Mouse (Mus musculus): ENCODE data around the gene Prg3. TPM values are rescaled to one million over a fixed set of nuclear protein-coding genes. Genes with fewer than 3 reads are reported as not detected.
A peak's percentile ranks its signal among the peaks of the same experiment; 100 is the strongest.

The Prg3 gene
- polyA plus RNA-seq, 1 experiment from 2014 or later, result 0.28 TPM

DNA sequence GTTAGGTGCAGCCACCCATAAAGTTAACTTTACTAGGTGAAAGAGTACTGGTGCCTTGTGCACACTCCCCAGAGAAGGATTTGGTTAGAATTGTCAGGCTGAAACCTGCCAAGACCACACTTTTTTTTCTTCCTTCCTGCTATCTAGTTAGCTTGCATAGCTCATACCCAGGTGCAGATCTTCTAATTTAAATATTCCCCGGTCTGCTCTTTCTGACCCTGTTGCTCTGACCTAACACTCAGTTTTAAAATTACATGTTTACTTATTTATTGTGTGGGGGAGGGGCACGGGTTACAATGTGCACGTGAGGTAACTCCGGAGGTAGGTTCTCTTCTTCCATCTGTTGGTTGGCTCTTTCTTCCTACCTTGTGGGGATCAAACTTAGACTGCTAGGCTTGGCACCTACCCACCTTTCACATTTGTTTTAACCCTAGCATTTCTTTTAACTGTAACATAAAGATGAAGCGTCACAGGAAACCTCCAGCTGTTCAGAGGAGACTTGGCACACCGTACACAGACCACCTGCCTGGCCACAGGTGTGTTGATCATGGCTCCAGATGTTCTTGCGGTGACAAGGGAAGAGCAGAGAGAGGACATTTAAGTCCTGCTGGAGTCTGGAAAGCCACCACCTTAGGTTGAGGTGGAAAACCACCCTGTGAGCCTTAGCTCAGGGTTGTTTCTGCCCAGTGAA lies 23.8 kb upstream of the Prg3 start:
- H3K27me3 ChIP-seq (ENCODE audit: control insufficient read depth, insufficient read depth, low read length), result no peaks in the 10 kb centered on the region
- H3K4me3 ChIP-seq (replicated peaks; ENCODE audit: low read length), result no peak overlapping the region
- H3K36me3 ChIP-seq (ENCODE audit: control insufficient read depth, insufficient read depth, low read length), result no peaks in the 10 kb centered on the region
- no peak overlapping the region for H3K4me2 ChIP-seq (ENCODE audit: low read depth, low read length)
- WGBS, result 84% methylated on average over 7 of the region's 7 CpGs
- no peak for ATAC-seq (ENCODE audit: insufficient read depth, low FRiP score)
- no peak overlapping the region for H3K27ac ChIP-seq (ENCODE audit: low read length)
- no peaks in the 10 kb centered on the region for H3K9me3 ChIP-seq (replicated peaks; ENCODE audit: control insufficient read depth, low read length)
- no peak overlapping the region for H3K9ac ChIP-seq (ENCODE audit: low read length)
- no peaks in the 10 kb centered on the region for H3K4me1 ChIP-seq (ENCODE audit: control insufficient read depth, insufficient read depth, low read length)

DNA sequence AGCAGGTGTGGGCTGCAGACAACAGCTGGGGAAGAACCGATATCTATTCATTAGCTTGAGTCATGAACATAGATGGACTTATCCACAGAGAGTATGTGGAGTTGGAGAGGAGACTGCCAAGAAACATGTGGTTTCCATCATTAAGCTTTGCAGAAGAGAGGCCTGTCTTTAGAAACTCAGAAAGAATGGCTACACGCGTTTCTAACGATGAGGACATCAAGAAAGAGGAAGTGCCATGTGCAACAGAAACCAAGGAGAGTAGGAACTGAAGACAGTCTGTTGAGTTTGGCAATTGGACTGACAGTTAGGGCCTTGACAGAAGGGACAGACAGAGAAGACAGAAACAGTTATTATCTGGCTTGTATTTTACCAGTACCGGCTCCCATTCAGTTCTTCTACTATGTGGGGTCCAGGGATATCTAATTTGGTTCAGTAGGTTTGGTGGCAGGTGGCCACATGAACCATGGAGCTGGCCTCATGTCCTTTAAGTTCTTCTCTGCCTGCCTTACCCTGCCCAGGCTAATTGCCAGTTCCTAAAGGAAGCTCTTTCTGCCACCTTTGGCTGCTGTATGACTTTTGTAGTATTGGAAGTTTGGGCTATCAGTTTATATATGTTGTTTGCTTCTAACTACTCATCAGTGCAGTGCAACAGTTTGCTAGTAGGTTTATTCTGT lies 20.6 kb upstream of the Prg3 start:
- Histone ChIP-seq H3K27ac (ENCODE audit: low read length) (no peak overlapping the region), H3K36me3 (ENCODE audit: control insufficient read depth, insufficient read depth, low read length) (no peaks in the 10 kb centered on the region), H3K9me3 (replicated peaks; ENCODE audit: control insufficient read depth, low read length) (no peaks in the 10 kb centered on the region), H3K9ac (ENCODE audit: low read length) (no peak overlapping the region), H3K27me3 (ENCODE audit: control insufficient read depth, insufficient read depth, low read length) (no peaks in the 10 kb centered on the region), H3K4me1 (ENCODE audit: control insufficient read depth, insufficient read depth, low read length) (no peaks in the 10 kb centered on the region), H3K4me2 (ENCODE audit: low read depth, low read length) (no peak overlapping the region), H3K4me3 (replicated peaks; ENCODE audit: low read length) (no peak overlapping the region)
- ATAC-seq (ENCODE audit: insufficient read depth, low FRiP score), result no peak
- 70% methylated on average over 5 of the region's 5 CpGs for WGBS

DNA sequence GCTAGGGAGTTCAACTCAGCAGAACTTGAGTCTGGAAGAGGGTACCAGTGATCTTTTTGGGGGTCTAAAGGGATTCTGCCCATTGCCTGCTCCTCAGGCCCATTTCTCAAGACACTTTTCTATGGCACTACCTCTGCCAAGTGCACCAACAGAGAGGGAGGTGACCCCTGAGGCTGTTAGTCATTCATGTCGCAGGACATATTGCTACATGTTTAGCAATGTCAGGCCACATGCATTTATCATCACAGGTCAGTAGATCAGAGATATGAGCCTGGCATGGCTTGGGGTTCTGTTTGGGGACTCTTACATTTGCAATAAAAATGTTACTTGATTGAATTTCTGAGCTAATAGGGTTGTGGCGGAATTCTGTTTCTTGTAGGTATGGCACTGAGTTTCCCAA lies 12.4 kb upstream of the Prg3 start:
- H3K36me3 ChIP-seq (ENCODE audit: control insufficient read depth, insufficient read depth, low read length), result no peaks in the 10 kb centered on the region
- no peaks in the 10 kb centered on the region for H3K27me3 ChIP-seq (ENCODE audit: control insufficient read depth, insufficient read depth, low read length)
- no peak overlapping the region for H3K4me3 ChIP-seq (replicated peaks; ENCODE audit: low read length)
- WGBS, result 89% methylated on average over 2 of the region's 2 CpGs
- no peak overlapping the region for H3K4me2 ChIP-seq (ENCODE audit: low read depth, low read length)
- H3K9me3 ChIP-seq (replicated peaks; ENCODE audit: control insufficient read depth, low read length), result no peaks in the 10 kb centered on the region
- no peak for ATAC-seq (ENCODE audit: insufficient read depth, low FRiP score)
- H3K27ac ChIP-seq (ENCODE audit: low read length), result no peak overlapping the region
- no peaks in the 10 kb centered on the region for H3K4me1 ChIP-seq (ENCODE audit: control insufficient read depth, insufficient read depth, low read length)
- H3K9ac ChIP-seq (ENCODE audit: low read length), result no peak overlapping the region

DNA sequence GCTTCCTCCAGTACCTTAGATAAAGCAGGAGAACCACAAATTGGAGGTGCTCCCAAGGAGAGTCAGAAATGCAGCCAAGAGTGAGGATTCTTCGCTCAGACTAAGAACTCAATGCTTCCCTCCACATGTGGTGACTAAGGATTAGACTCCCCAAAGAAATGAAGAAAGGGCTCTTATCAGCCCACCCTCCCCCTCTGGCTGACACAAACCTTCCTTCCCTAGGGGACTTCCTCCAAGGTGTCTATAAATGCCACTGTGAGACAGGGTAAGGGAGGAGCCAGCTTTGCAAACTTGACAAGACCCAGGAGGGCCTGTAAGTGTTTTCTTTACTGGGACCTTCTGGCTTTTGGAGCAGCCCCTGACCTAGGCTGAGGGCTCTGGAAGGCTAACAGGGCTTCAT lies 7.8 kb upstream of the Prg3 start, which contains the start of gene Prg2:
Gene Prg2 (plus strand): TSS at position 274 of the 400 bp plus-strand sequence.
- Histone ChIP-seq H3K27me3 (ENCODE audit: control insufficient read depth, insufficient read depth, low read length) (no peaks in the 10 kb centered on the region), H3K4me2 (ENCODE audit: low read depth, low read length) (no peak within 1 kb of the TSS), H3K9me3 (replicated peaks; ENCODE audit: control insufficient read depth, low read length) (no peaks in the 10 kb centered on the region), H3K27ac (ENCODE audit: low read length) (no peak within 1 kb of the TSS), H3K36me3 (ENCODE audit: control insufficient read depth, insufficient read depth, low read length) (no peaks in the 10 kb centered on the region), H3K4me3 (replicated peaks; ENCODE audit: low read length) (no peak within 1 kb of the TSS), H3K4me1 (ENCODE audit: control insufficient read depth, insufficient read depth, low read length) (no peaks in the 10 kb centered on the region), H3K9ac (ENCODE audit: low read length) (no peak within 1 kb of the TSS)
- ATAC-seq (ENCODE audit: insufficient read depth, low FRiP score), result no peak
- WGBS, result 56% methylated on average over 1 of the region's 1 CpGs

DNA sequence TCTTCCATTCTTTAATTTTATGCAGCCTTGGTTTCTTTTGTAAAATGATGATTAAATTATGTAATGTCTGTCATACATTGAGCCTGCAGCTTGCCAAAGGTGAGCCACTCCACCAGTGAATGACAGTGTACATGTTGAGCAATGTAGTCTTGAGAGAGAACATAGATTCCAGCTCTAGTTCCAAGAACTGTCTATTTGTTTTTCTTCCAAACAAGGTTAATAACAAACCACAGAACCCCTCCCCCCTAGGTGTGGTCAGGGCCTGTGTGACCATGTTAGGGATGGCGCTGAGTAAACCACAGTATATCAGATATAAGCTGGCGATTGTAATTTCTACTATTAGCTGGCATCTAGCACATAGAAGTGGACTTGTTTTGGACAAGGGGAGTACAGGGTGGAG lies 8.4 kb downstream of the Prg3 start:
- ATAC-seq (ENCODE audit: insufficient read depth, low FRiP score), result no peak
- WGBS, result 70% methylated on average over 2 of the region's 2 CpGs
- Histone ChIP-seq H3K27me3 (ENCODE audit: control insufficient read depth, insufficient read depth, low read length) (no peaks in the 10 kb centered on the region), H3K9me3 (replicated peaks; ENCODE audit: control insufficient read depth, low read length) (no peaks in the 10 kb centered on the region), H3K36me3 (ENCODE audit: control insufficient read depth, insufficient read depth, low read length) (no peaks in the 10 kb centered on the region), H3K4me3 (replicated peaks; ENCODE audit: low read length) (no peak overlapping the region), H3K27ac (ENCODE audit: low read length) (no peak overlapping the region), H3K9ac (ENCODE audit: low read length) (no peak overlapping the region), H3K4me2 (ENCODE audit: low read depth, low read length) (no peak overlapping the region), H3K4me1 (ENCODE audit: control insufficient read depth, insufficient read depth, low read length) (no peaks in the 10 kb centered on the region)

DNA sequence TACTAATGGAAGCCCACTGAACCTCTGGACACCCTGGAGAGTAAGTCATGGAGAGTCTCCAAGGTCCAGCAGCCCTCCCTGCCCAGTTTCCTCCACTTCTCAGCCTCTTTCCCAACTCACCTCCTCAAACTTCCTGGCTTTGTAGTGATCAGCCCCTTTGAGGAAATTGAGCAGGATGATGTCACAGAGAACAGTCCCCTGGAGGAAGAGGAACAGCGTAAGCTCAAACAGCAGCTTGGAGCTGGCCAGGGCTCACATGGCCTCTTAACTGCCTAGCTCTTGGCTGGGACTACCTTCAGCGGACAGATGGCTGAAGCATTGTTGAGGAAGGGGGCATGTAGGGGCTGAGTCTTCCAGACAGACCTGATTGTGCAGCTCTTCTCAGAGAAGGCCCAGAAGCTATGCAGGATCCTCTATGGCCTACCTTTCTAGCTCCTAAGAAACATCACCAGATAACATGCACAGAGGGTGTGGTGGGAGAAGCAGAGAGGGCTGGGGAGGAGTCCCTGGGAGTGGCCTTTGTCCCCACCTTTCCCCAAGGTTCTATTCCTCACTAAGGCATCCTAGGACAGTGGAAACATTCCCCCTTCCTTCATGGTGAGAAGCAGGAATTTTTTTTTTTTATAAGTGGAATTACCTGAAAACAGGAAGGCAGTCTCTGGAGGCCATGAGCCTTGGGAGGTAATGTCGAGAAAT lies 11.6 kb downstream of the Prg3 start:
- H3K4me1 ChIP-seq (ENCODE audit: control insufficient read depth, insufficient read depth, low read length), result no peaks in the 10 kb centered on the region
- no peak for ATAC-seq (ENCODE audit: insufficient read depth, low FRiP score)
- no peaks in the 10 kb centered on the region for H3K27me3 ChIP-seq (ENCODE audit: control insufficient read depth, insufficient read depth, low read length)
- no peak overlapping the region for H3K4me2 ChIP-seq (ENCODE audit: low read depth, low read length)
- H3K27ac ChIP-seq (ENCODE audit: low read length), result peak overlapping the region; percentile 28; the same call in 1 of the 2 replicates
- H3K36me3 ChIP-seq (ENCODE audit: control insufficient read depth, insufficient read depth, low read length), result no peaks in the 10 kb centered on the region
- no peak overlapping the region for H3K9ac ChIP-seq (ENCODE audit: low read length)
- no peak overlapping the region for H3K4me3 ChIP-seq (replicated peaks; ENCODE audit: low read length)
- H3K9me3 ChIP-seq (replicated peaks; ENCODE audit: control insufficient read depth, low read length), result no peaks in the 10 kb centered on the region
- 71% methylated on average over 3 of the region's 3 CpGs for WGBS

DNA sequence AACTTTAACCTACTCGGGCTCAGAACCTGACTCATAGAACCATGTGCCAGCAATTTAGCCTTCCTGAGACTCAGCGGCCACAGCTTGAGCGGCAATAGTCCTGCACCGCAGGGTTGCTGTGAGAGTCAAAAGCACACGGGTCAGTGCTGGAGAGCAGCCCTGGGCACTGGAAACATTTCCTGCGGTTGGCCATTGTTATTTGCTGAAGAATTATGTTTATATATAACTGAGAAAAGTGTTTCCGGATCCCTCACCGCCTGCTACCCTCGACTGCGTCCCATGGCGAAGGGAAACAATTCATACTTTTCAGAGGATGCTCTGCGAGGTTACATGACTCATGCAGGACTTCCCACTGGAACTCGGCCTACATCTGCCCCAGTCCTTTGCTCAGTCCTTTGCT lies 13.5 kb downstream of the Prg3 start:
- H3K27ac ChIP-seq (ENCODE audit: low read length), result no peak overlapping the region
- peak; percentile 38; the same call in 1 of the 2 replicates for ATAC-seq (ENCODE audit: insufficient read depth, low FRiP score)
- no peak overlapping the region for H3K9ac ChIP-seq (ENCODE audit: low read length)

DNA sequence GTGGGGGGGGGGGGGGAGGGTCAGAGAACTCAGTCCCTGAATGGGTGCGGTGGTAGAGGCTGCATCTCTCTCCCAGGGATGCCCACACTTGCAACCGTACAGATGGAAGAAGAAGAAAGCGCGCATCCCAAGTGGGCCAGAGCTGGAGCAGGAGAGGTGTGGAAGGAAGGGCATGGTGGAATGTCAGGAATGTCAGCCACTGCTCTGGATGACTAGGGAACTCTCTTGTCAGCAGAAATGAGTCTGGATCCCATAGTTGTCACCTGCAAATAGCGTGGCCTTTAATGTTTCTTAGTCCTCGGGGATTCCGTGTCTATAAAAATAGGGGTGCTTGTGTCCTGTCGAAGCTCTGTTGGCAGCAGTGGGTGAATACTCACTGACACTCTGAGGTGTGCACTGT lies 14.6 kb downstream of the Prg3 start:
- H3K36me3 ChIP-seq (ENCODE audit: control insufficient read depth, insufficient read depth, low read length), result no peaks in the 10 kb centered on the region
- H3K4me2 ChIP-seq (ENCODE audit: low read depth, low read length), result no peak overlapping the region
- H3K4me1 ChIP-seq (ENCODE audit: control insufficient read depth, insufficient read depth, low read length), result no peaks in the 10 kb centered on the region
- H3K27ac ChIP-seq (ENCODE audit: low read length), result no peak overlapping the region
- no peak for ATAC-seq (ENCODE audit: insufficient read depth, low FRiP score)
- no peaks in the 10 kb centered on the region for H3K9me3 ChIP-seq (replicated peaks; ENCODE audit: control insufficient read depth, low read length)
- WGBS, result 65% methylated on average over 8 of the region's 8 CpGs
- H3K27me3 ChIP-seq (ENCODE audit: control insufficient read depth, insufficient read depth, low read length), result no peaks in the 10 kb centered on the region
- H3K4me3 ChIP-seq (replicated peaks; ENCODE audit: low read length), result no peak overlapping the region
- H3K9ac ChIP-seq (ENCODE audit: low read length), result no peak overlapping the region

More for the DNA sequence above, 13.5 kb downstream of the Prg3 start:
- Histone ChIP-seq H3K4me2 (ENCODE audit: low read depth, low read length) (no peak overlapping the region), H3K27me3 (ENCODE audit: control insufficient read depth, insufficient read depth, low read length) (no peaks in the 10 kb centered on the region), H3K4me1 (ENCODE audit: control insufficient read depth, insufficient read depth, low read length) (no peaks in the 10 kb centered on the region), H3K9me3 (replicated peaks; ENCODE audit: control insufficient read depth, low read length) (no peaks in the 10 kb centered on the region), H3K36me3 (ENCODE audit: control insufficient read depth, insufficient read depth, low read length) (no peaks in the 10 kb centered on the region), H3K4me3 (replicated peaks; ENCODE audit: low read length) (no peak overlapping the region)
- 74% methylated on average over 13 of the region's 13 CpGs for WGBS

DNA sequence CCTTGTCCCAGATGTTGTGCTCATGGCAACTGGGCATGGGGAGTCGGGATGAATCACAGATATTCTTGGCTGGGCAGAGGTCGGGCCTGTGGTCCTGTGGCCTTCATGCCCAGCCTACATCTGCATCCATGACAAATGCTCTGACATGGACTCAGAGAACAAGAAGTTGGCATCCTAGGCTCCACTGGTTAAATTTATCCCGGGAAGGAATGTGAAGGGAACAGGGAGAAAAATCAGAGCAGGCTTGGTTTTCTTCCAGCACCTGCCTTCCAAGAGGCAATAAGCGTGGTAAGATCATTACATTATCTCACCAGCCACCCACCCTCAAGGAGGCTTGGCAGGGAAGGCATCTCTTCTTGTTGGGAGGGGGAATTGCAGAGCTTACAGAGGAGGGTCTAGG lies 16.3 kb downstream of the Prg3 start:
- no peaks in the 10 kb centered on the region for H3K36me3 ChIP-seq (ENCODE audit: control insufficient read depth, insufficient read depth, low read length)
- H3K27ac ChIP-seq (ENCODE audit: low read length), result no peak overlapping the region
- no peak overlapping the region for H3K4me3 ChIP-seq (replicated peaks; ENCODE audit: low read length)
- H3K27me3 ChIP-seq (ENCODE audit: control insufficient read depth, insufficient read depth, low read length), result no peaks in the 10 kb centered on the region
- H3K9me3 ChIP-seq (replicated peaks; ENCODE audit: control insufficient read depth, low read length), result no peaks in the 10 kb centered on the region
- H3K4me2 ChIP-seq (ENCODE audit: low read depth, low read length), result no peak overlapping the region
- ATAC-seq (ENCODE audit: insufficient read depth, low FRiP score), result no peak
- no peak overlapping the region for H3K9ac ChIP-seq (ENCODE audit: low read length)
- H3K4me1 ChIP-seq (ENCODE audit: control insufficient read depth, insufficient read depth, low read length), result no peaks in the 10 kb centered on the region
- WGBS, result 82% methylated on average over 4 of the region's 4 CpGs
